Mouse (Mus musculus): ENCODE measurements around the gene Plod3. TPM values are rescaled to one million over a fixed set of nuclear protein-coding genes. Genes with fewer than 3 reads are reported as not detected.

Gene Plod3
- polyA plus RNA-seq, 1 experiment from 2014 or later, result 35.7 TPM

GRCm38 (mm10) chr5:136966861-136967455, 19.9 kb upstream of the Plod3 start:
- Histone ChIP-seq H3K36me3 (replicated peaks) (peaks cover 60% of the 10 kb centered on the region), H3K9me3 (no peaks in the 10 kb centered on the region), H3K27me3 (ENCODE audit: poor library complexity, severe bottlenecking) (no peaks in the 10 kb centered on the region), H3K4me3 (no peak overlapping the region), H3K27ac (peak overlapping the region; percentile 41; the same call in 1 of the 2 replicates), H3K4me1 (peaks cover 22% of the 10 kb centered on the region)
- DNase-seq (ENCODE audit: extremely low spot score, low spot score), result no peak
- WGBS, result 87% methylated on average over 4 of the region's 4 CpGs

DNA sequence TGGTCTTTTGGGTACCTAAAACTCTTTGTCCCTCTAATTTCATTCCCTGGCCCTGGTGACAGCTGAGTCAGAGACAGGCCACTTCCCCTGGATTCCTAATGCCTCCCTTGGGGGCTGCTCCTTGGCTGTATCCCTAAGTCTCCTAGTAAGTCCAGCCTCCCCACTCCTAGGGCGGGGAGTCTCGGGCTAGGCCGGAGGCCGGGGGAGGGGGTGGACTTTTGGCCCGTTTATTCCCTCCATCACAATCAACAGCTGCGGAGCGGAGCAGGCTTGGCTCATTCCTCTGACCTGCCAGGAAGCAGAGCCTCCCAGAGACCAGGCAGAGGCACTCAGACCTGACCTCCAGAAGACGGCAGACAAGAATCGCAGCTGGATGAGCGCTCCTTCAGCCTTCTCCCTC, 19.2 kb upstream of the Plod3 start:
- Histone ChIP-seq H3K27me3 (ENCODE audit: poor library complexity, severe bottlenecking) (no peaks in the 10 kb centered on the region), H3K36me3 (replicated peaks) (peaks cover 60% of the 10 kb centered on the region), H3K4me3 (no peak overlapping the region), H3K4me1 (peaks cover 20% of the 10 kb centered on the region), H3K9me3 (no peaks in the 10 kb centered on the region), H3K27ac (no peak overlapping the region)
- 83% methylated on average over 10 of the region's 10 CpGs for WGBS
- DNase-seq (ENCODE audit: extremely low spot score, low spot score), result no peak

DNA sequence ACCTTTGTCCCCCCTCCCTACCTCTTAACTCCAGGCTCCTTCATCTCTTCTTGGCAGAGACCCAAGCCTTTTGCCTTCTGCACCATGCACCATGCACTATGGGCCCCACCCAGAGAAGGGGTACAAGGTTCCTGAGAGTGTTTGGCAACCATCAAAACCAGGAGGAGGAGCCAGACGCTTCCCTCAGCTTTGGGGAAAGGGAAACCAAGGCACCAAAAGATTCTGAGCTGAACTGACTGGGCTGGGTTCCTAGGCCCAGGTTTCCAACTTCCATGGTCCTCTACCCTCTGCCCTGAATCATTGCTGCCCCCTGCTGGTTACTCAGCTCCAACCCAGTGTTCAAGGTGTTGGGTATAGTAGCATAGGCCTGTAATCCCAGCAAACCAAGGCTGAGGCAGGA, 16.1 kb upstream of the Plod3 start:
- no peak overlapping the region for H3K4me3 ChIP-seq
- H3K27me3 ChIP-seq (ENCODE audit: poor library complexity, severe bottlenecking), result no peaks in the 10 kb centered on the region
- 67% methylated on average over 1 of the region's 1 CpGs for WGBS
- peaks cover 32% of the 10 kb centered on the region for H3K36me3 ChIP-seq (replicated peaks)
- no peaks in the 10 kb centered on the region for H3K9me3 ChIP-seq
- peaks cover 10% of the 10 kb centered on the region for H3K4me1 ChIP-seq
- H3K27ac ChIP-seq, result no peak overlapping the region
- DNase-seq (ENCODE audit: extremely low spot score, low spot score), result no peak

DNA sequence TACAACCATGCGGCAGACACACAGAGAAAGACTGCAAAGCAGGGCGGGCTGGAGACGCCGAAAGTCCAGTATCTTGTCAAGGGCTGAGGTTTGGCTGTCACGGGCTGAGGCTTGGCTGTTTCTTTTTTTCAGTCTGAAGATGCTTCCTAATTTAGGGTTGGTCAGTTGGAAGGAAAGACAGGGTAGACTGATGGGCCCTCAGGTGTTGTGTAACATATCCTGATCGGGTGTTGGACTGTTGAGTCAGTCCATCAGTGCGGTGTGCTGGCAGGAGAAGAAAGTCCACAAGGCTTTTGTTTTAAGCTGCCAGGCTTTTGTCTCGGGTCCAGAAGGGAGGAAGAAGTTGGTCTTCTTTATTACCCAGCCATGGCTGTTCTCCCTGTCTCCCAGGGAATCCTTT, 13.1 kb upstream of the Plod3 start:
- DNase-seq (ENCODE audit: extremely low spot score, low spot score), result no peak
- no peak overlapping the region for H3K4me3 ChIP-seq
- no peaks in the 10 kb centered on the region for H3K27me3 ChIP-seq (ENCODE audit: poor library complexity, severe bottlenecking)
- WGBS, result 84% methylated on average over 8 of the region's 8 CpGs
- H3K4me1 ChIP-seq, result no peaks in the 10 kb centered on the region
- H3K36me3 ChIP-seq (replicated peaks), result peaks cover 4% of the 10 kb centered on the region; the same call in 1 of the 2 replicates
- H3K9me3 ChIP-seq, result no peaks in the 10 kb centered on the region
- no peak overlapping the region for H3K27ac ChIP-seq

- Histone ChIP-seq H3K9me3 (no peaks in the 10 kb centered on the region), H3K4me1 (no peaks in the 10 kb centered on the region), H3K36me3 (replicated peaks) (peaks cover 31% of the 10 kb centered on the region), H3K27me3 (ENCODE audit: poor library complexity, severe bottlenecking) (no peaks in the 10 kb centered on the region), H3K27ac (no peak overlapping the region), H3K4me3 (no peak overlapping the region)
- WGBS, result 83% methylated on average over 4 of the region's 4 CpGs
- DNase-seq (ENCODE audit: extremely low spot score, low spot score), result no peak
These were observed 9.1 kb upstream of the Plod3 start for GRCm38 (mm10) chr5:136977769-136978168.

GRCm38 (mm10) chr5:136979762-136980161, 7.1 kb upstream of the Plod3 start:
- Histone ChIP-seq H3K27ac (no peak overlapping the region), H3K9me3 (no peaks in the 10 kb centered on the region), H3K4me3 (no peak overlapping the region), H3K4me1 (no peaks in the 10 kb centered on the region), H3K27me3 (ENCODE audit: poor library complexity, severe bottlenecking) (no peaks in the 10 kb centered on the region), H3K36me3 (replicated peaks) (peaks cover 42% of the 10 kb centered on the region)
- no peak for DNase-seq (ENCODE audit: extremely low spot score, low spot score)
- WGBS, result 85% methylated on average over 2 of the region's 2 CpGs

- Histone ChIP-seq H3K27ac (no peak overlapping the region), H3K4me1 (peaks cover 6% of the 10 kb centered on the region), H3K27me3 (ENCODE audit: poor library complexity, severe bottlenecking) (no peaks in the 10 kb centered on the region), H3K4me3 (no peak overlapping the region), H3K36me3 (replicated peaks) (peaks cover 43% of the 10 kb centered on the region), H3K9me3 (no peaks in the 10 kb centered on the region)
- DNase-seq (ENCODE audit: extremely low spot score, low spot score), result no peak
- 93% methylated on average over 8 of the region's 8 CpGs for WGBS
These were observed 5.8 kb upstream of the Plod3 start for GRCm38 (mm10) chr5:136980974-136981373.

- Histone ChIP-seq H3K27me3 (ENCODE audit: poor library complexity, severe bottlenecking) (no peaks in the 10 kb centered on the region), H3K27ac (no peak overlapping the region), H3K9me3 (no peaks in the 10 kb centered on the region), H3K36me3 (replicated peaks) (peaks cover 43% of the 10 kb centered on the region), H3K4me1 (peaks cover 12% of the 10 kb centered on the region), H3K4me3 (no peak overlapping the region)
- WGBS, result 50% methylated on average over 15 of the region's 16 CpGs
- no peak for DNase-seq (ENCODE audit: extremely low spot score, low spot score)
These were observed 4.4 kb upstream of the Plod3 start for GRCm38 (mm10) chr5:136982338-136982930.

- Histone ChIP-seq H3K4me3 (no peak overlapping the region), H3K27ac (no peak overlapping the region), H3K9me3 (no peaks in the 10 kb centered on the region), H3K27me3 (ENCODE audit: poor library complexity, severe bottlenecking) (no peaks in the 10 kb centered on the region), H3K4me1 (peaks cover 26% of the 10 kb centered on the region), H3K36me3 (replicated peaks) (peaks cover 51% of the 10 kb centered on the region)
- DNase-seq (ENCODE audit: extremely low spot score, low spot score), result no peak
- 52% methylated on average over 14 of the region's 14 CpGs for WGBS
These were observed 2.0 kb upstream of the Plod3 start for GRCm38 (mm10) chr5:136984828-136985227.

- WGBS, result under 1% methylated on average over 67 of the region's 67 CpGs
These were observed 517 bp downstream of the Plod3 start for GRCm38 (mm10) chr5:136987138-136987933.

DNA sequence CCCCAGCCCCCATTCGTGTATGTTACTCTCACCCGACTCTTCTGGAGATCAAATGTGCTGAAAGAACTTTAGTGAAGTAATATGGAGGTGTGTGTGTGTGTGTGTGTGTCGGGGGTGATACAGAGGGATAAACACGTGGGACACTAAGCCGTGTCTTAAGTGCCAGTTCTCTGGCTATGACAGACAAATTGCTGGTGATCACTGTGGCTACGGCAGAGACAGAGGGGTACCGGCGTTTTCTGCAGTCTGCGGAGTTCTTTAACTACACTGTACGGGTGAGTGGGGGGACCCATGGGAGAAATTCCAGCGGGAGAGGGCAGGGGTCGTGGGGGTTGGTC, 1.1 kb downstream of the Plod3 start, which contains the start of gene Znhit1:
Gene Znhit1, minus strand, starts transcription at position 88 of the 338 bp plus-strand sequence.
- Histone ChIP-seq H3K4me1 (peaks cover 26% of the 10 kb centered on the region), H3K4me3 (peak within 1 kb of the TSS; percentile 91), H3K27ac (peak within 1 kb of the TSS; percentile 100), H3K36me3 (replicated peaks) (peaks cover 58% of the 10 kb centered on the region), H3K27me3 (ENCODE audit: poor library complexity, severe bottlenecking) (no peaks in the 10 kb centered on the region), H3K9me3 (no peaks in the 10 kb centered on the region)
- DNase-seq (ENCODE audit: extremely low spot score, low spot score), result no peak
- WGBS, result 12% methylated on average over 12 of the region's 12 CpGs

More at GRCm38 (mm10) chr5:136987138-136987933, 517 bp downstream of the Plod3 start:
- no peaks in the 10 kb centered on the region for H3K27me3 ChIP-seq (ENCODE audit: poor library complexity, severe bottlenecking)
- peaks cover 54% of the 10 kb centered on the region for H3K36me3 ChIP-seq (replicated peaks)
- peak; percentile 79 for DNase-seq (ENCODE audit: extremely low spot score, low spot score)
- no peaks in the 10 kb centered on the region for H3K9me3 ChIP-seq
- peaks cover 26% of the 10 kb centered on the region for H3K4me1 ChIP-seq
- peak overlapping the region; percentile 91 for H3K4me3 ChIP-seq
- H3K27ac ChIP-seq, result peak overlapping the region; percentile 100

- DNase-seq (ENCODE audit: extremely low spot score, low spot score), result no peak
- peak overlapping the region; percentile 100; the same call in 1 of the 2 replicates for H3K27ac ChIP-seq
- H3K27me3 ChIP-seq (ENCODE audit: poor library complexity, severe bottlenecking), result no peaks in the 10 kb centered on the region
- peak overlapping the region; percentile 91 for H3K4me3 ChIP-seq
- peaks cover 26% of the 10 kb centered on the region for H3K4me1 ChIP-seq
- peaks cover 61% of the 10 kb centered on the region for H3K36me3 ChIP-seq (replicated peaks)
- H3K9me3 ChIP-seq, result no peaks in the 10 kb centered on the region
- WGBS, result 86% methylated on average over 7 of the region's 7 CpGs
These were observed 1.6 kb downstream of the Plod3 start for GRCm38 (mm10) chr5:136988420-136988819.

DNA sequence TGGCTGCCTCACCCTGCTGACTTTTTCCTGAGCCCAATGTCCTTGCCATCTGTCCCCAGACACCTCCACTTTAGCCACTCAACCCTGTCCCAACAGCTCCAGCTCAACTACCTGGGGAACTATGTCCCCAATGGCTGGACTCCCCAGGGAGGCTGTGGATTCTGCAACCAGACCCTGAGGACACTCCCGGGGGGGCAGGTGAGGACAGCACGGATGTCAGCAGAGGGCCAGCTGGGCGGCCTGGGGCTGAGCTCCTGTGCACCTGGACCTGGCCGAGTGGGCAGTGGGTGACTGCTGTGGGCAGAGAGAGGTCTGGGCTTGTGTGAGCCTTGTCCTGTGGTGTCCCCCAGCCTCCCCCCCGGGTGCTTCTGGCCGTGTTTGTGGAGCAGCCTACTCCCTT, 3.0 kb downstream of the Plod3 start:
- H3K4me1 ChIP-seq, result peaks cover 26% of the 10 kb centered on the region
- no peaks in the 10 kb centered on the region for H3K9me3 ChIP-seq
- no peaks in the 10 kb centered on the region for H3K27me3 ChIP-seq (ENCODE audit: poor library complexity, severe bottlenecking)
- 93% methylated on average over 6 of the region's 6 CpGs for WGBS
- H3K27ac ChIP-seq, result no peak overlapping the region
- peaks cover 65% of the 10 kb centered on the region for H3K36me3 ChIP-seq (replicated peaks)
- H3K4me3 ChIP-seq, result no peak overlapping the region
- no peak for DNase-seq (ENCODE audit: extremely low spot score, low spot score)
